Mouse (Mus musculus) thymus, adult 2 months (tissue): ENCODE measurements around the gene Ppm1n. TPM values are rescaled to one million over a fixed set of nuclear protein-coding genes. Genes with fewer than 3 reads are reported as not detected.
A peak's percentile ranks its signal among the peaks of the same experiment; 100 is the strongest.

ENCODE experiments used
- DNase-seq: peaks from one replicate; pipeline ENCODE4 v3.0.0; 2021
- H3K27ac ChIP-seq: fragments of 200-500 bp; 2 replicates; pipeline ENCODE4 v1.5.1; 2012; ENCODE audit warnings: low read length, control low read depth; ENCODE audit not compliant: control insufficient read depth, insufficient read depth
- H3K27me3 ChIP-seq: fragments of 200-500 bp; 2 replicates; pipeline ENCODE4 v1.6.1; 2012; ENCODE audit warnings: mild to moderate bottlenecking, low read length, moderate library complexity, mixed read lengths; ENCODE audit not compliant: control insufficient read depth, insufficient read depth
- H3K36me3 ChIP-seq: fragments of 200-500 bp; 2 replicates; pipeline ENCODE4 v1.6.1; 2012; ENCODE audit warnings: mild to moderate bottlenecking, low read length, moderate library complexity; ENCODE audit not compliant: control insufficient read depth, insufficient read depth
- H3K4me1 ChIP-seq: fragments of 200-500 bp; replicated peaks from 2 replicates; pipeline ENCODE4 v1.6.1; 2012; ENCODE audit warnings: low read length; ENCODE audit not compliant: control insufficient read depth, insufficient read depth
- H3K4me3 ChIP-seq: fragments of 200-500 bp; 2 replicates; pipeline ENCODE4 v1.5.1; 2012; ENCODE audit warnings: mild to moderate bottlenecking, low read length, control low read depth, moderate library complexity; ENCODE audit not compliant: control insufficient read depth, insufficient read depth
- CTCF ChIP-seq: fragments of 200-500 bp; IDR thresholded peaks from 2 replicates; pipeline ENCODE4 v1.5.1; 2012; ENCODE audit warnings: mild to moderate bottlenecking, control low read depth, low read length, moderate library complexity, borderline replicate concordance; ENCODE audit not compliant: control insufficient read depth, poor library complexity, insufficient read depth; ENCODE audit errors: extremely low read depth
- POLR2A ChIP-seq: fragments of 200-500 bp; IDR thresholded peaks from 2 replicates; pipeline ENCODE4 v1.6.1; 2012; ENCODE audit warnings: mild to moderate bottlenecking, low read length, control low read depth, moderate library complexity; ENCODE audit not compliant: control insufficient read depth, poor library complexity, insufficient read depth; ENCODE audit errors: extremely low read depth
- WGBS: fragments of 180-500 bp; shearing (Covaris S2); methylation state at CpG from one replicate; pipeline ENCODE4 v1.1.7; 2018; 5-methylcytosine and 5-hydroxymethylcytosine counted together
- polyA plus RNA-seq: library from polyadenylated mRNA; depleted of rRNA; stranded (reverse); fragments of >200 nt; gene quantifications from 2 replicates; pipeline ENCODE4 v1.2.3, GENCODE M21; 2012; rRNA removed

Gene Ppm1n
- polyA plus RNA-seq, 1 experiment, result 0.63 TPM

GRCm38 (mm10) chr7:19226817-19227797 is 52.8 kb downstream of the Ppm1n start:
- Histone ChIP-seq H3K4me1 (peaks cover 8% of the 10 kb centered on the region), H3K4me3 (peak overlapping the region; percentile 63), H3K27me3 (no peaks in the 10 kb centered on the region), H3K27ac (peak overlapping the region; percentile 91), H3K36me3 (no peaks in the 10 kb centered on the region)
- no peak for TF ChIP-seq POLR2A
- no peak for TF ChIP-seq CTCF
- WGBS, result 26% methylated on average over 20 of the region's 20 CpGs
- DNase-seq, result peak; percentile 60

Other genes starting within 250 kb of the Ppm1n start
- gene Rsph6a, start 225.4 kb downstream of the Ppm1n start, polyA plus RNA-seq, result 0.05 and 0.18 TPM in 2 replicates
- gene Dmwd, start 203.8 kb downstream of the Ppm1n start, polyA plus RNA-seq, result 50.7 and 55.6 TPM in 2 replicates
- gene Dmpk, start 196.2 kb downstream of the Ppm1n start, polyA plus RNA-seq, result 108 and 154 TPM in 2 replicates
- gene Six5, start 185.5 kb downstream of the Ppm1n start, polyA plus RNA-seq, result 14.8 and 20.0 TPM in 2 replicates
- 0.24 and 0.31 TPM in 2 replicates for gene Gm4969, start 161.7 kb downstream of the Ppm1n start, polyA plus RNA-seq
- gene Fbxo46, start 160.2 kb downstream of the Ppm1n start, polyA plus RNA-seq, result 29.2 and 30.1 TPM in 2 replicates
- 15.3 and 18.2 TPM in 2 replicates for gene Qpctl, start 130.8 kb downstream of the Ppm1n start, polyA plus RNA-seq
- gene Snrpd2, start 130.3 kb downstream of the Ppm1n start, polyA plus RNA-seq, result 32.8 and 36.7 TPM in 2 replicates
- gene Gipr, start 113.9 kb downstream of the Ppm1n start, polyA plus RNA-seq, result 0.73 and 0.79 TPM in 2 replicates
- 38.9 and 40.3 TPM in 2 replicates for gene Eml2, start 103.6 kb downstream of the Ppm1n start, polyA plus RNA-seq
- 4.2 and 5.5 TPM in 2 replicates for gene Gpr4, start 67.5 kb downstream of the Ppm1n start, polyA plus RNA-seq
- 46.5 and 46.7 TPM in 2 replicates for gene Opa3, start 51.7 kb downstream of the Ppm1n start, polyA plus RNA-seq
- gene Vasp, start 8.2 kb downstream of the Ppm1n start, polyA plus RNA-seq, result 325 and 327 TPM in 2 replicates
- gene Rtn2, start 2.6 kb upstream of the Ppm1n start, polyA plus RNA-seq, result 3.0 and 19.9 TPM in 2 replicates
- 1.8 and 1.9 TPM in 2 replicates for gene Fosb, start 30.0 kb upstream of the Ppm1n start, polyA plus RNA-seq
- 62.3 and 63.6 TPM in 2 replicates for gene Ercc1, start 64.7 kb upstream of the Ppm1n start, polyA plus RNA-seq
- 7.5 and 8.0 TPM in 2 replicates for gene Cd3eap, start 79.4 kb upstream of the Ppm1n start, polyA plus RNA-seq
- gene Ppp1r13l, start 79.7 kb upstream of the Ppm1n start, polyA plus RNA-seq, result 13.6 and 14.2 TPM in 2 replicates
- 134 and 137 TPM in 2 replicates for gene Ercc2, start 101.9 kb upstream of the Ppm1n start, polyA plus RNA-seq
- 73.1 and 87.0 TPM in 2 replicates for gene Klc3, start 124.0 kb upstream of the Ppm1n start, polyA plus RNA-seq
- gene Ckm, start 124.7 kb upstream of the Ppm1n start, polyA plus RNA-seq, result 19.3 and 332 TPM in 2 replicates
- gene Mark4, start 178.8 kb upstream of the Ppm1n start, polyA plus RNA-seq, result 36.3 and 48.8 TPM in 2 replicates
- gene Exoc3l2, start 183.3 kb upstream of the Ppm1n start, polyA plus RNA-seq, result 0.94 and 1.0 TPM in 2 replicates
- gene Bloc1s3, start 228.3 kb upstream of the Ppm1n start, polyA plus RNA-seq, result 13.2 and 15.5 TPM in 2 replicates
- 86.7 and 90.2 TPM in 2 replicates for gene Trappc6a, start 228.3 kb upstream of the Ppm1n start, polyA plus RNA-seq
- 1.1 and 1.2 TPM in 2 replicates for gene Nkpd1, start 237.8 kb upstream of the Ppm1n start, polyA plus RNA-seq